Mouse (Mus musculus): ENCODE measurements around the gene Zfp605.
"Not testable (repeated sequence)": the region's sequence is repeated elsewhere in the genome, so short reads cannot be mapped to it uniquely, and the experiment has no call there.

Zfp605 gene

DNA sequence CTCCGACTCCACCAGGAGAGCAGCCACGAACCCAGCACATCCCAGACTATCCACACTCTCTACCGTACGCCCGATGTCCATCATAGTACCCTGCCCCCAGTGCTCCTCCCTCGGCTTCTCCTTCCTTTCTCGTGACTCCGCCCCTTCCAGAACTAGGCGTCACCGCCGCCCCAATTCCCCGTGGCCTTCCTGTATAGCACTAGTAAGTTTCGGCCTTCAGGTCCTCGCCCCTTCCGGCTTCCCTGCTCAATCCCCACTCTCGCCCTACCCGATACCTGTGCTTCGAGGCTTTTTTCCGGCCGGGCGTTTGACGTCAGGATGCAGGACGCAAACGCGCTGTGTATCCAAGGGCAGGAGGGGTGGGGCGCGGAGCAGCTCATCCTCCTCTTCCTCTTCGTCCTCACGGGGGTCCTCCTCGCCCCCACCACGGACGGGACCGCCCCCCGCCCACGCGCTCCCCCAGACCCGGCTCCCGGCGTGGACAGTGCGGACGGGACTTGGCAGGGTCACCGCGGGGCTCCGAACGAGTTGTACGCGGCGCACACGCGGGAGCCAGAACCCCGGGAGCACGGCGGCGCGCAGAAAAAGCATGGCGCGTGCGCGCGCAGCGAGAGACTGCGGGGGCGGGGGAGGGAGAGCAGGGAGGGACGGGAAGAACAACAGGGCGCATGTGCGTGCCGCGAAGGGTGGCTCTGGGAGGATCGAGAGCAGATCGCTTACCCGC lies 2.1 kb upstream of the Zfp605 start, which contains the start of gene Gtpbp6:
Gtpbp6 (minus strand) TSS at position 617 of the 724 bp plus-strand sequence.
- peak; percentile 93 to 97 for DNase-seq

DNA sequence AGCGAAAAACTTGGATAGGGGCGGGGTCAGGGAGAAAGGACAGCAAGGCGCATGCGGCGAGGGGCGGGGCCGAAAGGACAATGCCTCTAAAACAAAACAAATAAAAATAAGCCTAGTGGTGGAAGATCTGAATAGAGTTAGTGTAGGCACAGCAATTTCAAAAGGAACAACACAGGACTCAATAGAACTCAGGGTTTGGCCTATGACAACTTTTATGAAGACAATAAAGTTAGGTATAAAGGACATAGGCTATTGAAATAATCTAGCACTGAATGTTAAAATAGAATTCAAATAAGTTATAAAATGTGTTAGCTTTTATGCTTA lies 1.6 kb upstream of the Zfp605 start:
- DNase-seq = no peak

DNA sequence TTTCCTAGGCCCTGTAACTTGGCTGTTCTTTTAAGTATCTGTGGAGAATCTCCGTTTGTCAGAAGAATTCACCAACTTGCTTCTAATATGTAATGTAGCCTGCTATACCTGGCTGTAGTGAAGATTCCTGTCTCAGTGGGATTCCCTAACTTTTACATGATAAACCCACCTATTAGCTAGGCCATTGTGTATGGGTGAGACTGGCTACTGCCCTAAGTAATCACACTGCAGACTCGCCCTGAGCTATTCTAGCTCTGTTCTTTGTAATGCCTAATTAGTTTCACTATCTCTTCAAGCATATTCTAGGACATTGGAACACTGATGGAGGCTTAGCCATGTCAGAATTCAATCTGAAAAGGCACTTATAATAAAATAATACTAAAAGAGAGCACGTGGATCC lies 12.5 kb downstream of the Zfp605 start:
- not testable (repeated sequence) for DNase-seq

DNA sequence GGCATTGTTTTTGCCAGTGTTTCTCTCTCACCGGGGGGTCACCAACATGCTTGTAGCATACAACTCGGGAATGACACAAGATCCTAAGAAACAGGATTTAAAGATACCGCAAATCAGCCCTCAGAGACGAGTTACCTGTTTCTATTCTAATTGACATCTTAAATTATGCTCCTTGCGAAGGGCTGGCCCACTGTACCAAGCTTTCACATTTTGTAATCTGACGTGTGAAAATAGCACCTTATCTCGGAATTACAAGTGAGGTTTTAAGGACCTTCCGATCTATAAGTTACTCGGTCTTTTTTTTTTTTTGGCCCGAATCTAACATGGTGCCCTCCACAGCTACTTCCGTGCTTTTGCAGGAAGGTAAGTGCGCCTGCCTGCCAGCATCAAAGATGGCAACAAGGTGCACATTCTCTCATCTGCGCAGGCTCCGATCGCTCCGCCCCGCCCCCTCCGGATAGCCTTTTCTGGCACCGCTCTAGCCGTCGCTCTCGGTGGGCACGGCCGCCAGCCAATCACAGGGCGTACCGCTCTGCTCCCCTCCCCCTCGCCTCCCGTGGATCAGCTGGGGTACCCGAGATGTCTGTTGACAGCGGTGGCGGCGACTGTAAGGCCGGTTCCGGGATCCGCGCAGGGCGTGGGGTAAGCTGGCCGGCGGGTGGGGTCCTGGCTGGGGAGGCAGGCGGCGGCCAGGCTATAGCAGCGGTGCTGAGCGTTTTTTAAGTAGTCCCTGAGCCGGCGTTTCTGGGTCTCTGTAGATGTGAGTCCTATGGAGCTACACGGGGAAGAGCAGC lies 25.6 kb downstream of the Zfp605 start, which contains the start of gene Chfr:
Chfr (plus strand) TSS at position 550 of the 794 bp plus-strand sequence.
- peak; percentile 99 for DNase-seq

DNA sequence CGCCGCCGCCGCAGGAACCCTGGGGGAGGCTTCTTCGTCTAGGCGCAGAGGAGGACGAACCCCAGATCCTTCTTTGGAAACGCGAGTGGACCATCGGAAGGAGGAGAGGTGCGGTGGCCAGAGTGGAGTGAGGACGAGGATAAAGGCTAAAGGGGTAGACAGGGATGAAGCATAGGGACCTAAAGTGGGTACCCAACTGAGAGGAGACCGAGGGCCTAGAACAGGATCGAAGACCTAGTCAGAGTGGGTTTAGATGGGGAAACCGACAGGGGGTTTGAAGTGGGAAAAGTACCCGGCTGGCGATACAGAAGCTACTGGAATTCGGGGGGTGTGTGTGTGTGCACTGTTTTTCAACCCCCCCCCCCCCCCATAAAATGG lies 26.2 kb downstream of the Zfp605 start:
- DNase-seq = no peak

DNA sequence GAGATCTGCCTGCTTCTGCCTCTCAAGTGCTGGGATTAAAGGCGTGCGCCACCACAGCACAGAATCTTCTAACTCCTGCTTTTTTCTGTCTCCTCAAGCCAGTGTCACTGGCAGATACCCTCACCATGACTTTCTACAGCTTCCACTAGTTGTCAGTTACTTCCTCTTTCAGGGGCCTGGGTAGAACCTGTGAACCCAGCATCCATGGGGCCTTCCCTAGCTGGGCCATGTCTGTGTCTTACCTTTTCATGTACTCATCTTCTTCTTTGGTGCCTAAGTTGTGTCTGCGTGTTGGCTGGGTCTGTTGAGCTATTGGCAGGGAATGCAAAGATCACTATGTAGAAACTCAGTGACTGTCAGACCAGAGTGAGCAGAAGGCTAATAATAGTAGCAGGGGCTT lies 27.9 kb downstream of the Zfp605 start:
- no peak for DNase-seq

DNA sequence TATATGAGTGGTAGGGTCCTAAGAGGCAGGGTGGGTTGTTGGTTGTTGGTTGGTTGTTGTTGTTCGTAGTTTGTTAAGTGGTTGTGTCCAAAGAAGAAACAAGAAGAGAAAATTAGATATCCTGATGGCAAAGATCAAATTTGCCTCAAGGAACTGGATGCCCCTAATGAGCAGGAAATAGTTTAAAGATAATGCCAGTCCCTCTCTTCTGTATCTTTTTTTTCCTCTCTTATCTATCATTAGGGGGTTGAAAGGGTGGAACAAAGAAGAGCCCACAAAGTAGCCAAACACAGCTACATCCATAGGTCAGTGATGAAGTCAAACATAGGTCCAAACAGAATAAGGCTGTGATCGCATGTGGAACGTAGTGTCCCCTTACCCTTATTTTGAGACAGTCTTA lies 29.4 kb downstream of the Zfp605 start:
- no peak for DNase-seq

DNA sequence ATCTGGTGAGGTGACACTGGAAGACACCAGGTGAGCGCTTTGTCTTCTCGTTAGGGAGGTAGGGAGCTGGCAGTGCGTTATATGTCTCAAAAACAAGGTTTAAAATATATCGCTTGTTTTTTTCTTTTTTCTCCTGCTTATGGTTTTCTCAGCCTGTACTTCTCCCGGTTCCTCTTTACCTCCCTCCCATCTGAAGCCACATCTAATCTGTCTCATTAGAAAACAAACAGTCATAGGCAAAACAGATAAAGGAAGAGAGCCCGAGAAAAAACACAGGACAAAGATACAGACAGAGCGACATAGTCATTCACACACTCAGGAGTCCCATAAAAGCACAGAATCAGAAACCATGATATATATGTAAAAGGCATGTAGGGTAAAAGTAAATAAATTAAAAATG lies 30.5 kb downstream of the Zfp605 start:
- no peak for DNase-seq

DNA sequence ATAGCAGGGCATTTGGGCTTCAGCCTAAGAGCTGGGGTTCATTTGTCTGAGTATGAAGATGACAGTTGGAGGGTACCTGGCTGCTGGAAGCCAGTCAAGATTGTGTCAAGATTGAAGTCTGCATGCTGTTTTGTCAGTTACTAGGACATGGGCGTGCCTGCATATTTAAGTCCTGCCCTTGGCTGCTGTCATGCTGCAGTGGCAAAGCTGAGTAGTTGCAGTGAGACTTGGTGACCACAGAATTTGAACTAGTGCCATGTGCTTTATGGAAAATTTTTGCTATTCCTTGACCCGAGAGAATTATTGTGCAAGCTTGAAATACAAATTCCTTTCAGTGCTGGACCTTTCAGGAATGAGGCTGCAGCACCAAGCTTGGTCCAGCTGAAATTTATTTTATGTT lies 32.4 kb downstream of the Zfp605 start:
- no peak for DNase-seq

DNA sequence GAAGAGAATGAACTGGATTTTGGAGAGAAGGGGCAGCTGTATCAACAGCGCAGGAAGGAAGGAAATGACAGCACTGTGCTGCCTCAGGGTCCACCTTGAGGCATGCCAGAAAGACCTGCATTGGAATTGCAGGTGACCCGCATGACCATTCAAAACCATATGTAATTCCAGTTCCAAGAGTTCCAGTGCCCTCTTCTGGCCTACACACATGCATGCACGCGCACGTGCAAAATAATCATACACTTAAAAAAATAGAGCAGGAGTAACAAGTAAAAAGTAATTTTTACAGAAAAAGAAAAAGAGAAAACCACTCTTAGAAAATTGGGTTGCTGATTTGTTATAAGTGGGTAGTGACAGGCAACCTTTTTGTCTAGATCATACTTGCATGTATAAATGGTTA lies 33.1 kb downstream of the Zfp605 start:
- DNase-seq = peak; percentile 9 to 14

DNA sequence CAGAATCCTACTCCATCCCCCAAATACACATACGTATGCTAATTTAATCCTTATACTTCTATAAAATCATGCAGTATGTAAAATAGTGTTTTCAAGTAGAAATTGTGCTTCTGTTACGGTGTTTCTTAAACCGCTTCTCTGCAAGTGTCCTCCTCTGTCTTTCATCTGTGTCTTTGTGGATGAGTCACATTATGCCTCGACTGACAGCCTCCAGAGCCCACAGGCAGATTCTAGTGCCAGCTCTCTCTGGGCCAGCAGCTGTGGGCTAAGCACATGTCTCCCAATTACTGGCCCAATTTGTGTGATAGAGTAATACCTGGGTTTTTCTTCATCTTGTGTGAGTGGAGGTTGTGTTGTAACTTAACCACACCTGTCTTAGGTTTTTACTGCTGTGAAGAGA lies 59.5 kb downstream of the Zfp605 start:
- no peak for DNase-seq

DNA sequence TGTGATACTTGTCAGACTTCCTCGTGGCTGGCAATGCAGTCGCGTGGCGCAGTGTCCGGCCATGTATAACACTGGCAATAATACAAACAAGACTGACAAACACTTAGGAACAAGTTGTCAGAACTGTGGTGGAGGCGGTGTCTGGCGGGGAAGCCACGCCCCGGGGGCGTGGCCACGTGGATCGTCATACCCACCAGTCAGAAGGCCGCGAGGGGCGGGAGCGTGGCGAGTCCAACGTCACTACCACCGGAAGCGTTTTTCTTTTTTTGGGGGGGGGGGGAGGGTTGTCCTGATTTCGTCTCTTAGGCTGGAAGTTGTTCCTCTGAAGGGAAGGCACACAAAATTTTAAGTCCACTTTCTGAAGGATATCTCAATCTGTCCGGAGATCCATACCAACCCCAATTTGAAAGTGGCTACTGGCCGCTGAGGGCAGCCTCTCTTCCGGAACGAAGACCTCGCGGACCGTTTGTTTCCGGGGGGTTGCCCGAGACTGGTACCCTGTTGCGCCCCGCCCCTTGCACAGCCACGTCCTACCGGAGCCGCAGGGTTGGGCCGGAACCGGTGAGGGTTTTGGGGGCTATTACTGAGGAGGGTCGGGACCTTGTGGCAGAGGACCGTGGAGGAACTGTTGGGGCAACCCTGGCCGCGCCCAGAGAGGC lies 66.6 kb downstream of the Zfp605 start, which contains the start of gene Golga3:
Golga3 (plus strand) TSS at position 340 of the 659 bp plus-strand sequence.
- DNase-seq = peak; percentile 91 to 93

DNA sequence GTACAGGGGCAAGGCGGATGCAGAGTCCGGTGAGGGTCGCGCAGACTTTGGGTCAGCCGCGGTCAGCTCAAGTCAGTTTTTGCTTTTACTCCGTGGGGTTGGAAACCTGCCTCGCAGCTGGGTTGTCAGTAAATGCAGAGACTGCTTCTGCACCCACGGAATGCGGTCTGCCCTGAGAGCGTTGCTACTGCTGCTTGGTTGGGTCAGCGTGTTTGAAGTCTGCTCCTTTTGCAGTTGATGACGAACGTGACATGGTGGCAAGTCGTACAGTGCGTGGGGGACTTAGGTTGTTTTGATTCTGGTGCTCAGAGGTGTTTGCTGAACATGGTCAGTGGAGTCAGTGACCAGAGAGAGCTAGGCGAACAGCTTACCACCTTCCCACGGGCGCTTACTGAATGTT lies 67.1 kb downstream of the Zfp605 start:
- no peak for DNase-seq

DNA sequence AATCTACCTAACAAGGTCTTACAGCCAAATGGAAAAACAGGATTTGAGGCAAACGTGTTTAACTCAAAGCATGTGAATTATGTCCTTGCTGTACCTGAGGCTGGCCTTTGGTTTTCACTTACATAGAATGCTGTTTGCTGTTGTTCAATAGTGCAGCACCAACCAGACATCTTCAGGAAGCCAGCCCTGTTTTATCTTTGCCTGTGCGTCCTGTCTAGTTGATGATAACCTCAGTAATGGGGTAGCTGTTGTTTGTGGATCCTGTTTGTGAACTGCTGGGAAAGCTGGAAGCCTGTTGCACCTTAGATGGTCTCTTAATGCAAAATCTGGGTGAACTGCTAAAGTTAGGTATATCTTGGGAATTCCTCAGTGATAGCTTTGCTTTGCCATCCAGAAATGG lies 68.7 kb downstream of the Zfp605 start:
- DNase-seq = no peak

Data from thymus, postnatal 36 days (tissue).